In the genomic region with DNA sequence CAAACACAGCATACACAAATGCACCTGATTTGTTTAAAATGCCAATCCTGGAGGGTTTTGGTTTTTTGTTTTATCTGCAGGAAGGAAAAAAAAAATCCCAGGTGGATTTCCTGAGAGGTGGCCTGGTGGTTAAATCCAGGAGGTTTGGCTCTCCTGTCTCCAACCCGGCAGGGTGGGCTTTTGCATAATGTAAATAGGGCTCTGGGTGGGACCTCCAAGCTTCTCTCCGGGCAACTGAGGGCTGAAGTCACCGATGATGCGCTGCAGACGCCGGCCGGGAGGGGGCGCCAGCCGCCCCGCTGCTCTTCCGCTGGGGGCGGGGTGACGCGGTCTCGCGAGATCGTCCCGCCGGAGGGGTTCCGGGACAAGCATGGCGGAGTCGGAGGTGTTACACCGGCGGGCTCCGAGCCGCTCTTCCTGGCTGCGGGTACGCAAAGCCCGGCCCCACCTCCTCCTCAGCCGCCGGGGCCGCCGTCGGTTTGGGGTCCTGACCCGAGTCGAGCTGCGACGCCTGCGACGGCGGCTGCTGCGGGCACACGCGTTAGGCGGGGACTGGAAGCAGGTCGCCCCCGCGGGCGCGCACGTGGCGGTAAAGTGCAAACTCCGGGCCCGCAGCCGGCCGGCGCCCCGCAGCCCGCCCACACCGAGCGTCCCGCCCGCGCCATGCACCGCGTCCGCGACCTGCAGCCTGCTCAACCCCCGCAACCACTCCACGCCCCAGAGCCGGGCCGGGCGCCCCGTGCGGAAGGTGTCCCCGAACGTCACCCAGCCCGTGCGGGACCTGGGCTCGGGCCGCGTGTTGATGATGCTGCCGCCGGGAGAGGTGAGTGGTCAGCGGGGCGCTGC, we compare ENCODE assay signal across 7 mouse cellular contexts. TPM values are rescaled to one million over a fixed set of nuclear protein-coding genes. Genes with fewer than 3 reads are reported as not detected.
DNase-seq lines count a peak whose midpoint lies in the region; ATAC-seq and TF ChIP-seq lines count a peak whose summit lies in the region.

A gene (plus strand): TSS at position 337 of the 846 bp plus-strand sequence.

- H3K4me3 ChIP-seq in intestine, postnatal 0 days (ENCODE audit: low read depth, low read length): peak within 1 kb of the TSS; percentile 77
- peak within 1 kb of the TSS; percentile 100 for H3K4me3 ChIP-seq in midbrain, embryonic 12.5 days
- H3K4me3 ChIP-seq in small intestine, adult 2 months (ENCODE audit: low read depth, low read length): peak within 1 kb of the TSS; percentile 99

- TF ChIP-seq CTCF in intestine, postnatal 0 days (IDR thresholded peaks at IDR 0.05; ENCODE audit: low read depth): peak; percentile 99
- peak; percentile 98 for TF ChIP-seq CTCF in small intestine, adult 2 months (IDR thresholded peaks at IDR 0.05; ENCODE audit: extremely low read depth, insufficient read length, insufficient replicate concordance, low read depth, low read length)

- intact Hi-C loops in left cerebral cortex, postnatal 4 days (cut with DNase I): loop anchor here (2.0 kb wide), 1 partner anchor 58 kb away; no protein-coding TSS in a partner anchor

- 0 out of 2 replicates have a peak, but pooled peaks cover 5% of the 10 kb centered on the region for H3K4me1 ChIP-seq in intestine, postnatal 0 days (replicated peaks; ENCODE audit: control insufficient read depth, insufficient read depth, low read length)
- H3K4me1 ChIP-seq in midbrain, embryonic 12.5 days: peaks cover 11% of the 10 kb centered on the region
- peaks cover 3% of the 10 kb centered on the region for H3K4me1 ChIP-seq in small intestine, adult 2 months (ENCODE audit: control insufficient read depth, insufficient read depth, insufficient read length, low read length)

- no peaks in the 10 kb centered on the region for H3K27me3 ChIP-seq in intestine, postnatal 0 days (replicated peaks; ENCODE audit: control insufficient read depth, insufficient read depth, low read length)
- no peaks in the 10 kb centered on the region for H3K27me3 ChIP-seq in midbrain, embryonic 12.5 days
- H3K27me3 ChIP-seq in small intestine, adult 2 months (ENCODE audit: control insufficient read depth, insufficient read depth, low read length): no peaks in the 10 kb centered on the region

- TF ChIP-seq POLR2A in small intestine, adult 2 months (IDR thresholded peaks at IDR 0.05; ENCODE audit: low read depth, low read length): peak; percentile 64

- H3K9ac ChIP-seq in intestine, postnatal 0 days (ENCODE audit: low read depth, low read length): peak within 1 kb of the TSS; percentile 93
- peak within 1 kb of the TSS; percentile 95 for H3K9ac ChIP-seq in midbrain, embryonic 12.5 days (replicated peaks)

- under 1% methylated on average over 84 of the region's 86 CpGs for WGBS in intestine, postnatal 0 days
- under 1% methylated on average over 75 of the region's 86 CpGs for WGBS in midbrain, embryonic 12.5 days
- WGBS in small intestine, adult 2 months: under 1% methylated on average over 85 of the region's 86 CpGs

- no peaks in the 10 kb centered on the region for H3K9me3 ChIP-seq in intestine, postnatal 0 days (ENCODE audit: control insufficient read depth)
- no peaks in the 10 kb centered on the region for H3K9me3 ChIP-seq in midbrain, embryonic 12.5 days

- peaks cover 32% of the 10 kb centered on the region for H3K36me3 ChIP-seq in intestine, postnatal 0 days (ENCODE audit: control insufficient read depth, insufficient read depth)
- H3K36me3 ChIP-seq in midbrain, embryonic 12.5 days: peaks cover 33% of the 10 kb centered on the region
- H3K36me3 ChIP-seq in small intestine, adult 2 months (ENCODE audit: control insufficient read depth, insufficient read depth, low read length): peaks cover 30% of the 10 kb centered on the region

- peak; percentile 86 for DNase-seq in adrenal gland, adult 8-10 months
- peak; percentile 96 for DNase-seq in embryo, embryonic 9.5 days (ENCODE audit: extremely low spot score)
- DNase-seq in gonadal fat pad, adult 2 months (ENCODE audit: low read depth): no peak
- DNase-seq in left cerebral cortex, postnatal 4 days: peak; percentile 96

- H3K4me2 ChIP-seq in intestine, postnatal 0 days (replicated peaks; ENCODE audit: low read depth): peak within 1 kb of the TSS; percentile 92
- peak within 1 kb of the TSS; percentile 87 for H3K4me2 ChIP-seq in midbrain, embryonic 12.5 days (replicated peaks)

- peak; percentile 87 for ATAC-seq in intestine, postnatal 0 days
- peak; percentile 92 for ATAC-seq in midbrain, embryonic 12.5 days (ENCODE audit: low FRiP score, low read depth)

- H3K27ac ChIP-seq in intestine, postnatal 0 days (ENCODE audit: low read depth, low read length): peak within 1 kb of the TSS; percentile 11; the same call in 1 of the 2 replicates
- peak within 1 kb of the TSS; percentile 30; the same call in 1 of the 2 replicates for H3K27ac ChIP-seq in midbrain, embryonic 12.5 days (replicated peaks)
- no peak within 1 kb of the TSS for H3K27ac ChIP-seq in small intestine, adult 2 months (ENCODE audit: insufficient read depth, low read depth, low read length)

RNA-seq across cellular contexts. Expression of the gene that starts here (rescaled TPM):
- 10 to 100 TPM; 21.3 to 29.6 (median 25.8) TPM for total RNA-seq in adrenal gland, adult 8-10 months (2022)
- 20.1 and 21.2 TPM in 2 replicates for polyA plus RNA-seq in gonadal fat pad, adult 2 months (2012; rRNA removed)
- polyA plus RNA-seq in intestine, postnatal 0 days (2015; fragmentation: Nextera tagmentation; extraction: Ambion mirVana): 9.7 and 10.7 TPM in 2 replicates
- 10 to 100 TPM; 32.0 to 33.1 TPM for total RNA-seq in left cerebral cortex, postnatal 4 days (2021)
- 35.4 and 36.9 TPM in 2 replicates for polyA plus RNA-seq in midbrain, embryonic 12.5 days (2016; fragmentation: Nextera tagmentation; extraction: Ambion mirVana)
- 9.7 and 14.3 TPM in 2 replicates for polyA plus RNA-seq in small intestine, adult 2 months (2012; rRNA removed)
